In genomic region chr10:117843690-117844089, GRCm38 (mm10) we compare ENCODE assay signal across 7 mouse cellular contexts. TPM values are rescaled to one million over a fixed set of nuclear protein-coding genes. Genes with fewer than 3 reads are reported as not detected.
DNase-seq lines count a peak whose midpoint lies in the region; ATAC-seq and TF ChIP-seq lines count a peak whose summit lies in the region.

No protein-coding gene starts in this region.

- ATAC-seq in lung, embryonic 14.5 days (ENCODE audit: insufficient read depth), result no peak
- no peak for ATAC-seq in embryonic facial prominence, embryonic 12.5 days (ENCODE audit: insufficient number of reproducible peaks, insufficient read depth, low FRiP score, low TSS enrichment)
- no peak for ATAC-seq in intestine, postnatal 0 days
- no peak for ATAC-seq in neural tube, embryonic 15.5 days (ENCODE audit: low FRiP score)

- no peak overlapping the region for H3K27ac ChIP-seq in lung, embryonic 14.5 days (ENCODE audit: low read depth)
- no peak overlapping the region for H3K27ac ChIP-seq in embryonic facial prominence, embryonic 12.5 days
- no peak overlapping the region for H3K27ac ChIP-seq in intestine, postnatal 0 days (ENCODE audit: low read depth, low read length)
- no peak overlapping the region for H3K27ac ChIP-seq in neural tube, embryonic 15.5 days (replicated peaks)

- intact Hi-C loops in gastrocnemius, postnatal 14 days (cut with DNase I; ENCODE audit: low total_unique reads), result no loop called here

- 56% methylated on average over 5 of the region's 5 CpGs for WGBS in lung, embryonic 14.5 days
- WGBS in embryonic facial prominence, embryonic 12.5 days, result 71% methylated on average over 5 of the region's 5 CpGs
- 32% methylated on average over 5 of the region's 5 CpGs for WGBS in intestine, postnatal 0 days
- WGBS in neural tube, embryonic 15.5 days, result 79% methylated on average over 5 of the region's 5 CpGs

- H3K4me2 ChIP-seq in lung, embryonic 14.5 days, result peak overlapping the region; percentile 67
- H3K4me2 ChIP-seq in embryonic facial prominence, embryonic 12.5 days (replicated peaks), result peak overlapping the region; percentile 48
- H3K4me2 ChIP-seq in intestine, postnatal 0 days (replicated peaks; ENCODE audit: low read depth), result peak overlapping the region; percentile 89
- H3K4me2 ChIP-seq in neural tube, embryonic 15.5 days, result peak overlapping the region; percentile 71

- H3K4me3 ChIP-seq in lung, embryonic 14.5 days (ENCODE audit: low read depth, low read length), result peak overlapping the region; percentile 87
- H3K4me3 ChIP-seq in embryonic facial prominence, embryonic 12.5 days, result no peak overlapping the region
- H3K4me3 ChIP-seq in intestine, postnatal 0 days (ENCODE audit: low read depth, low read length), result peak overlapping the region; percentile 88
- no peak overlapping the region for H3K4me3 ChIP-seq in neural tube, embryonic 15.5 days (replicated peaks)

- H3K9ac ChIP-seq in lung, embryonic 14.5 days, result no peak overlapping the region
- H3K9ac ChIP-seq in embryonic facial prominence, embryonic 12.5 days, result no peak overlapping the region
- no peak overlapping the region for H3K9ac ChIP-seq in intestine, postnatal 0 days (ENCODE audit: low read depth, low read length)
- H3K9ac ChIP-seq in neural tube, embryonic 15.5 days (replicated peaks), result no peak overlapping the region

- H3K27me3 ChIP-seq in lung, embryonic 14.5 days (ENCODE audit: insufficient read depth, low read length), result no peaks in the 10 kb centered on the region
- no peaks in the 10 kb centered on the region for H3K27me3 ChIP-seq in embryonic facial prominence, embryonic 12.5 days
- H3K27me3 ChIP-seq in intestine, postnatal 0 days (replicated peaks; ENCODE audit: control insufficient read depth, insufficient read depth, low read length), result no peaks in the 10 kb centered on the region
- H3K27me3 ChIP-seq in neural tube, embryonic 15.5 days (replicated peaks), result no peaks in the 10 kb centered on the region

- no peaks in the 10 kb centered on the region for H3K9me3 ChIP-seq in lung, embryonic 14.5 days (ENCODE audit: low read depth, low read length)
- no peaks in the 10 kb centered on the region for H3K9me3 ChIP-seq in embryonic facial prominence, embryonic 12.5 days
- no peaks in the 10 kb centered on the region for H3K9me3 ChIP-seq in intestine, postnatal 0 days (ENCODE audit: control insufficient read depth)
- H3K9me3 ChIP-seq in neural tube, embryonic 15.5 days (replicated peaks), result no peaks in the 10 kb centered on the region

- H3K36me3 ChIP-seq in lung, embryonic 14.5 days (ENCODE audit: insufficient read depth), result no peaks in the 10 kb centered on the region
- no peaks in the 10 kb centered on the region for H3K36me3 ChIP-seq in embryonic facial prominence, embryonic 12.5 days
- H3K36me3 ChIP-seq in intestine, postnatal 0 days (ENCODE audit: control insufficient read depth, insufficient read depth), result no peaks in the 10 kb centered on the region
- no peaks in the 10 kb centered on the region for H3K36me3 ChIP-seq in neural tube, embryonic 15.5 days

- TF ChIP-seq CTCF in lung, embryonic 14.5 days (IDR thresholded peaks at IDR 0.05; ENCODE audit: low read depth), result no peak
- no peak for TF ChIP-seq CTCF in intestine, postnatal 0 days (IDR thresholded peaks at IDR 0.05; ENCODE audit: low read depth)

- no peak for DNase-seq in lung, embryonic 14.5 days
- DNase-seq in lung, postnatal 4 days, result no peak
- DNase-seq in gastrocnemius, postnatal 14 days, result no peak
- DNase-seq in embryo, embryonic 9.5 days (ENCODE audit: extremely low spot score), result no peak

- peaks cover 9% of the 10 kb centered on the region for H3K4me1 ChIP-seq in lung, embryonic 14.5 days (ENCODE audit: insufficient read depth)
- peaks cover 20% of the 10 kb centered on the region for H3K4me1 ChIP-seq in embryonic facial prominence, embryonic 12.5 days
- 0 out of 2 replicates have a peak, but pooled peaks cover 7% of the 10 kb centered on the region for H3K4me1 ChIP-seq in intestine, postnatal 0 days (replicated peaks; ENCODE audit: control insufficient read depth, insufficient read depth, low read length)
- H3K4me1 ChIP-seq in neural tube, embryonic 15.5 days, result peaks cover 25% of the 10 kb centered on the region

RNA-seq across cellular contexts. Expression of gene Rap1b, which starts 2.1 kb away (rescaled TPM):
- 214 and 220 TPM in 2 replicates for polyA plus RNA-seq in lung, embryonic 14.5 days (2014; fragmentation: Nextera tagmentation; extraction: Ambion mirVana)
- polyA plus RNA-seq in embryonic facial prominence, embryonic 12.5 days (2016; fragmentation: Nextera tagmentation; extraction: Ambion mirVana), result 153 and 160 TPM in 2 replicates
- 132 and 134 TPM in 2 replicates for polyA plus RNA-seq in intestine, postnatal 0 days (2015; fragmentation: Nextera tagmentation; extraction: Ambion mirVana)
- 165 and 174 TPM in 2 replicates for polyA plus RNA-seq in neural tube, embryonic 15.5 days (2015; fragmentation: Nextera tagmentation; extraction: Ambion mirVana)
- 10 to 100 TPM; 29.5 to 36.0 TPM for total RNA-seq in gastrocnemius, postnatal 14 days (2021)

RNA-seq across cellular contexts. Expression of gene Nup107, which starts 51.2 kb away (rescaled TPM):
- 96.3 and 96.6 TPM in 2 replicates for polyA plus RNA-seq in lung, embryonic 14.5 days (2014; fragmentation: Nextera tagmentation; extraction: Ambion mirVana)
- polyA plus RNA-seq in embryonic facial prominence, embryonic 12.5 days (2016; fragmentation: Nextera tagmentation; extraction: Ambion mirVana), result 77.8 and 85.3 TPM in 2 replicates
- polyA plus RNA-seq in intestine, postnatal 0 days (2015; fragmentation: Nextera tagmentation; extraction: Ambion mirVana), result 13.5 and 16.2 TPM in 2 replicates
- 28.2 and 34.6 TPM in 2 replicates for polyA plus RNA-seq in neural tube, embryonic 15.5 days (2015; fragmentation: Nextera tagmentation; extraction: Ambion mirVana)
- total RNA-seq in gastrocnemius, postnatal 14 days (2021), result 1 to 10 TPM; 7.0 to 7.6 TPM

Comparison
In these comparisons a context has a peak if more than half of its experiments do, and no peak if none do; other contexts are left out.
1. H3K4me3 ChIP-seq: peak in lung, embryonic 14.5 days (single experiment) and intestine, postnatal 0 days (single experiment); none in embryonic facial prominence, embryonic 12.5 days (single experiment) and neural tube, embryonic 15.5 days (single experiment).
2. Peak in every context shown above with its lines, with median percentiles within 50 percentile points of each other: H3K4me2 ChIP-seq.